Mouse (Mus musculus) kidney, embryonic 15.5 days (tissue): ENCODE data around the gene Vgll4. TPM values are rescaled to one million over a fixed set of nuclear protein-coding genes. Genes with fewer than 3 reads are reported as not detected.

Source experiments
- ATAC-seq: fragments of 200-750 bp; cut with Nextera tagmentation; replicated peaks from 2 replicates; pipeline ENCODE4 v1.8.0; 2017; ENCODE audit warnings: moderate TSS enrichment; ENCODE audit not compliant: low FRiP score
- H3K27ac ChIP-seq: fragments of 300-500 bp; sonication (generic); 2 replicates; pipeline ENCODE4 v1.5.1; 2015; ENCODE audit warnings: mild to moderate bottlenecking, inconsistent platforms
- H3K27me3 ChIP-seq: fragments of 300-500 bp; sonication (generic); 2 replicates; pipeline ENCODE4 v1.6.1; 2015; ENCODE audit warnings: inconsistent platforms
- H3K36me3 ChIP-seq: fragments of 300-500 bp; sonication (generic); 2 replicates; pipeline ENCODE4 v1.6.1; 2015; ENCODE audit warnings: inconsistent platforms
- H3K4me1 ChIP-seq: fragments of 300-500 bp; sonication (generic); 2 replicates; pipeline ENCODE4 v1.6.1; 2015; ENCODE audit warnings: inconsistent platforms
- H3K4me2 ChIP-seq: fragments of 300-500 bp; sonication (generic); 2 replicates; pipeline ENCODE4 v1.6.1; 2015; ENCODE audit warnings: moderate library complexity, mild to moderate bottlenecking, inconsistent platforms
- H3K4me3 ChIP-seq: fragments of 300-500 bp; sonication (generic); replicated peaks from 2 replicates; pipeline ENCODE4 v1.5.1; 2015; ENCODE audit warnings: mild to moderate bottlenecking, inconsistent platforms
- H3K9ac ChIP-seq: fragments of 300-500 bp; sonication (generic); 2 replicates; pipeline ENCODE4 v1.6.1; 2015; ENCODE audit warnings: mild to moderate bottlenecking, inconsistent platforms
- H3K9me3 ChIP-seq: fragments of 300-500 bp; sonication (generic); replicated peaks from 2 replicates; pipeline ENCODE4 v1.6.1; 2016; ENCODE audit warnings: inconsistent platforms
- WGBS: fragments of 180-500 bp; shearing (Covaris S2); methylation state at CpG from one replicate; pipeline ENCODE4 v1.1.7; 2015; ENCODE audit warnings: mixed read lengths; 5-methylcytosine and 5-hydroxymethylcytosine counted together
- polyA plus RNA-seq: library from polyadenylated mRNA; unstranded; fragments of >200 nt; fragmentation: Nextera tagmentation; extraction: Ambion mirVana; gene quantifications from 2 replicates; pipeline ENCODE4 v1.2.1, GENCODE M21; 2015

Vgll4 gene
- polyA plus RNA-seq, 1 experiment from 2014 or later = 110 TPM

GRCm38 (mm10) chr6:114886504-114887361, 83.1 kb downstream of the Vgll4 start:
- Histone ChIP-seq H3K4me1 (peaks cover 90% of the 10 kb centered on the region), H3K27ac (peak overlapping the region; percentile 35), H3K4me3 (no peak overlapping the region), H3K9ac (no peak overlapping the region), H3K9me3 (no peaks in the 10 kb centered on the region), H3K27me3 (no peaks in the 10 kb centered on the region), H3K4me2 (no peak overlapping the region), H3K36me3 (peaks cover 29% of the 10 kb centered on the region)
- WGBS = 52% methylated on average over 11 of the region's 11 CpGs
- no peak for ATAC-seq

DNA sequence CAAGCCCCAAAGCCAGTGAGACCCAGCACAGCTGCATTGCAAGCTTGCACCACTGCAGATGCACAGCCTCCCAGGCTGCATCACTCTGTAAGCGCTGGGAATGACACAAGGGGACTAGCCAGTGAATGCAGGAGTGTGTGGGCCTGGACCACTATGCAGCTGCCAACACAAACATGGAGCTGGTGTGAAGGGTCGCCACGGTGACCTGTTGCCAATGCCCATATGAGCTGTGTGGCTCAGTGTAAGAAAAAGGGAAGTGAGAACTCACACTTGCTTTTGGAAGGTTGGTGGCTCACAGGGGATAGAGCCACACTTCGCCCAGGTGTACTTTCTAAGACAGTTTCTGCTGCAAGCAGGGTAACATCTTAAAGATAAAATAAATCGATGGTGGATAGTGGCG, 83.8 kb downstream of the Vgll4 start:
- H3K9ac ChIP-seq = no peak overlapping the region
- no peaks in the 10 kb centered on the region for H3K9me3 ChIP-seq
- no peaks in the 10 kb centered on the region for H3K27me3 ChIP-seq
- peaks cover 29% of the 10 kb centered on the region for H3K36me3 ChIP-seq
- no peak for ATAC-seq
- no peak overlapping the region for H3K4me3 ChIP-seq
- peaks cover 89% of the 10 kb centered on the region for H3K4me1 ChIP-seq
- WGBS = 88% methylated on average over 6 of the region's 6 CpGs
- H3K4me2 ChIP-seq = no peak overlapping the region
- H3K27ac ChIP-seq = peak overlapping the region; percentile 35; the same call in 1 of the 2 replicates

DNA sequence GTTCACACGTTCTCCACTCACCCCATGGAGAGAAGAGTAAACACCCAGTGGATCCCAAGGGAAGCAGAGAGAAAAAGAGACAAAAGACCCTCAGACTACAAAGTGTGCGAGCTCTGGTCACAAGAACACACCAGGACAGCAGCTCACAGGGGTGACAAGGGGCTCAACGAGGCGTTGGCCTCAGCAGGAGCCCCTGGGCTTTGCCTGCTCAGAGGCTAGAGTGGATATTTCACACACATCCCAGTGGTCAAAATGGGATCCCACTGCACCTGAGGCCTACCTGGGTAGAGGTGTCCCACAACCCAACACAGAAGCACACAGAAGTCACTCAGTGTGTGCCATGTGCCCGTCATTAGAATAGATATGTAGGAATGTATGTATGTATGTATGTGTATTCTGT, 84.7 kb downstream of the Vgll4 start:
- 84% methylated on average over 5 of the region's 5 CpGs for WGBS
- H3K9ac ChIP-seq = no peak overlapping the region
- no peak overlapping the region for H3K4me2 ChIP-seq
- no peak for ATAC-seq
- H3K36me3 ChIP-seq = peaks cover 24% of the 10 kb centered on the region
- H3K27ac ChIP-seq = peak overlapping the region; percentile 96
- no peaks in the 10 kb centered on the region for H3K27me3 ChIP-seq
- peaks cover 89% of the 10 kb centered on the region for H3K4me1 ChIP-seq
- no peak overlapping the region for H3K4me3 ChIP-seq
- no peaks in the 10 kb centered on the region for H3K9me3 ChIP-seq

DNA sequence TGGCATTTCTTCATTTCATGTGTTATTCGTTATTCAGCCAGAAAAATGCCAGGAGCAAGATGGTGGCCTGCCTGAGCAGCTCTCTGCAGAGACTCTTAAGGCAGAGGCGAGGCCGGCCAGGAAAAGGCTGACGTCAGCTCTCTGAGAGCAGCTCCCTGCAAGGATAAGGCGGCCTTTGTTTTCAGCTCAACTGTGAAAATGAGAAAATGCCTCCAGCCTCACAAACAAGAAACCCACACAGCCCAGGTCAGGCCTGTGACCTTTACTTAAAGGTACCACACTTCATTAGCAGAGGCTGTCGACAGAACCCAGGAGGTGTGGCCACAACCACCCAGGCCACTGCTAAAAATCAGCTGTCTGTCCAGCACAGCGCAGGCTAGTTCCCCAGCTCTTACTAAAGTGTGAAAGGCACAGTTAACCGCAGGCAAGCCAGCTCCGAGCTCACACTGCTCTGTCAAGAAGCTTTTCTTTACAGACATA, 86.5 kb downstream of the Vgll4 start:
- H3K4me3 ChIP-seq = 0 out of 2 replicates have a peak overlapping the region, but pooled peaks have one; percentile 3
- 4% methylated on average over 9 of the region's 9 CpGs for WGBS
- H3K9ac ChIP-seq = no peak overlapping the region

GRCm38 (mm10) chr6:114882675-114883074, 87.1 kb downstream of the Vgll4 start:
- peak overlapping the region; percentile 36 for H3K4me2 ChIP-seq
- H3K36me3 ChIP-seq = peaks cover 16% of the 10 kb centered on the region
- H3K4me3 ChIP-seq = no peak overlapping the region
- peak overlapping the region; percentile 96 for H3K27ac ChIP-seq
- WGBS = 23% methylated on average over 7 of the region's 7 CpGs
- no peaks in the 10 kb centered on the region for H3K27me3 ChIP-seq
- 0 out of 2 replicates have a peak, but pooled peaks have one; percentile 28 for ATAC-seq
- 0 out of 2 replicates have a peak overlapping the region, but pooled peaks have one; percentile 31 for H3K9ac ChIP-seq
- peaks cover 96% of the 10 kb centered on the region for H3K4me1 ChIP-seq
- no peaks in the 10 kb centered on the region for H3K9me3 ChIP-seq

More for the DNA sequence above, 86.5 kb downstream of the Vgll4 start:
- Histone ChIP-seq H3K4me1 (peaks cover 95% of the 10 kb centered on the region), H3K4me2 (peak overlapping the region; percentile 36), H3K27me3 (no peaks in the 10 kb centered on the region), H3K36me3 (peaks cover 22% of the 10 kb centered on the region), H3K9me3 (no peaks in the 10 kb centered on the region), H3K27ac (peak overlapping the region; percentile 96)
- peak; percentile 77 for ATAC-seq

GRCm38 (mm10) chr6:114882212-114882611, 87.6 kb downstream of the Vgll4 start:
- Histone ChIP-seq H3K9me3 (no peaks in the 10 kb centered on the region), H3K27me3 (no peaks in the 10 kb centered on the region), H3K9ac (0 out of 2 replicates have a peak overlapping the region, but pooled peaks have one; percentile 31), H3K27ac (peak overlapping the region; percentile 96), H3K4me2 (peak overlapping the region; percentile 36), H3K4me3 (no peak overlapping the region), H3K4me1 (peaks cover 98% of the 10 kb centered on the region), H3K36me3 (peaks cover 15% of the 10 kb centered on the region)
- WGBS = 40% methylated on average over 5 of the region's 5 CpGs
- ATAC-seq = no peak

DNA sequence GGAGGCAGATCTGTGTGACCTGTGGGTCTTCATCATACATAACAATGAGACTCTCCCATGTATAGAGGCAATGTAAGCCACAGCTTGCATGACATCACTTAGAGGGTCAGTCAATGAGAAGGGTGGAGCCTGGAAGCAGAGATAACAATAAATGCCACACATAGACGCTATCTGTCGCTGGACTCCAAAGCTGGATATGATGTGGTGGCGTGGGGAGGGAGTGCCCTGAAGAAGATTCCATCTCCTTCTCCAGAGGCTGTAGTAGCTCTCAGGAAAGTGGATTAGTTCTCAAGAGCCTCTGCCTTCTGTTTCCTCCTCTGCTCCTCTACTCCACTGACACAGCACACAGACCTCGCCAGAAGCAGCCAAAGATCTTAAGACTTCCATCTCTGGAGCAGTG, 89.0 kb downstream of the Vgll4 start:
- 77% methylated on average over 4 of the region's 4 CpGs for WGBS

GRCm38 (mm10) chr6:114878841-114879520, 90.8 kb downstream of the Vgll4 start:
- peaks cover 98% of the 10 kb centered on the region for H3K4me1 ChIP-seq
- WGBS = 46% methylated on average over 19 of the region's 19 CpGs
- no peak for ATAC-seq
- H3K27ac ChIP-seq = peak overlapping the region; percentile 91
- H3K4me2 ChIP-seq = peak overlapping the region; percentile 15; the same call in 1 of the 2 replicates
- H3K4me3 ChIP-seq = no peak overlapping the region
- no peaks in the 10 kb centered on the region for H3K27me3 ChIP-seq
- H3K36me3 ChIP-seq = 0 out of 2 replicates have a peak, but pooled peaks cover under 1% of the 10 kb centered on the region
- no peak overlapping the region; the same call in 1 of the 2 replicates for H3K9ac ChIP-seq
- no peaks in the 10 kb centered on the region for H3K9me3 ChIP-seq

More for the DNA sequence above, 89.0 kb downstream of the Vgll4 start:
- Histone ChIP-seq H3K27ac (peak overlapping the region; percentile 91; the same call in 1 of the 2 replicates), H3K4me2 (no peak overlapping the region), H3K4me3 (no peak overlapping the region), H3K27me3 (no peaks in the 10 kb centered on the region), H3K9ac (no peak overlapping the region), H3K36me3 (peaks cover 11% of the 10 kb centered on the region), H3K4me1 (peaks cover 98% of the 10 kb centered on the region), H3K9me3 (no peaks in the 10 kb centered on the region)
- ATAC-seq = no peak

DNA sequence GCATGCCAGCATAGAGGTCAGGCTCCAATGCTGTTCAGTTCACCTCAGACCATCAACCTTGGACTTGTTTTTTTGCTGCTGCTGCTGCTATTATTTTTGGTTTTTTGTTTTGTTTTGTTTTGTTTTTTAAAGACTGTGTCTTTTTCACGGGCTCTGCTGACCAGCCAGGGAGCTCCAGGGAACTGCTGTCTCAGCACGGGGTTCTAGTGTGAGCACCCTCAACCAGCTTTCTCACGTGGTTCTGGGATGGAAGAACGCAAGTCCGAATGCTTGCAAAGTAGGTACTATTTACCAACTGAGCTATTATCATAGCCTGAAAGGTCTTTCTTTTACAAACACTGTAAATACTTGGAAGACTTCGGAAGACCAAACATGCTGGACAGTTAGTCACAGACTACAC, 93.2 kb downstream of the Vgll4 start:
- H3K4me2 ChIP-seq = 0 out of 2 replicates have a peak overlapping the region, but pooled peaks have one; percentile 85
- peaks cover 2% of the 10 kb centered on the region; the same call in 1 of the 2 replicates for H3K36me3 ChIP-seq
- H3K4me3 ChIP-seq = no peak overlapping the region
- H3K9me3 ChIP-seq = no peaks in the 10 kb centered on the region
- no peak overlapping the region for H3K9ac ChIP-seq
- peak overlapping the region; percentile 99 for H3K27ac ChIP-seq
- no peaks in the 10 kb centered on the region for H3K27me3 ChIP-seq
- peaks cover 94% of the 10 kb centered on the region for H3K4me1 ChIP-seq
- 55% methylated on average over 6 of the region's 6 CpGs for WGBS
- no peak for ATAC-seq

DNA sequence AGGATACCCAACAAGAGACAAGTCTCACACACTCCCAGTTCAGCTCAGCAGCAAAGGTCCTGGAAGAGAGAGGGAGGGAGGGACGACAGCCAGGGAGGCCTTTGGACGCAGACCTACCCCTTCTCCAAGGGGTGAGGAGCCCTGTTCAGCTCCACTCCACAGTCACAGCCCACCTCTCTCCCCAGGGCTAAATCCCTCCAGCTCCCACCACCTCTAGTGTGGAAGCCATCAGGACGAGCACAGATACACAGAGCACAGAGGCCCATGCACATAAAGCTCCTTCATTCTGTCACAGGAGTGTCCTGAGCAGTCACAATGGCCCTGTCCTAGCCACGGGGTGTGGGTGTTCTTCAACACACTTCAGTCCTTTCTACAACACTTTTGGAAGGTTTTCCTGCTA, 93.8 kb downstream of the Vgll4 start:
- H3K4me2 ChIP-seq = 0 out of 2 replicates have a peak overlapping the region, but pooled peaks have one; percentile 85
- H3K27ac ChIP-seq = peak overlapping the region; percentile 99
- peaks cover 7% of the 10 kb centered on the region for H3K36me3 ChIP-seq
- no peak; the same call in 1 of the 2 replicates for ATAC-seq
- H3K27me3 ChIP-seq = no peaks in the 10 kb centered on the region
- no peak overlapping the region for H3K4me3 ChIP-seq
- H3K4me1 ChIP-seq = peaks cover 94% of the 10 kb centered on the region
- 11% methylated on average over 4 of the region's 4 CpGs for WGBS
- H3K9me3 ChIP-seq = no peaks in the 10 kb centered on the region
- H3K9ac ChIP-seq = peak overlapping the region; percentile 37

- peak overlapping the region; percentile 99 for H3K27ac ChIP-seq
- peaks cover 94% of the 10 kb centered on the region for H3K4me1 ChIP-seq
- H3K36me3 ChIP-seq = peaks cover 15% of the 10 kb centered on the region
- under 1% methylated on average over 18 of the region's 18 CpGs for WGBS
- ATAC-seq = peak; percentile 85
- H3K4me2 ChIP-seq = peak overlapping the region; percentile 85
- H3K9ac ChIP-seq = peak overlapping the region; percentile 65
- H3K9me3 ChIP-seq = no peaks in the 10 kb centered on the region
- no peaks in the 10 kb centered on the region for H3K27me3 ChIP-seq
- H3K4me3 ChIP-seq = peak overlapping the region; percentile 49
These were observed 94.7 kb downstream of the Vgll4 start for GRCm38 (mm10) chr6:114875018-114875558.
